Mouse (Mus musculus) lung, adult 2 months (tissue): ENCODE measurements at regions not wholly inside any gene's neighbourhood (a gene's known extent, or its start where the extent isn't known, plus 50 kb on each side); places are given as distances from the start of the nearest gene placed in this dataset.

Experiments used
- DNase-seq: peaks from one replicate; pipeline ENCODE4 v3.0.0; 2022
- H3K4me1 ChIP-seq: fragments of 200-500 bp; 2 replicates; pipeline ENCODE4 v1.6.1; 2011; ENCODE audit warnings: low read length; ENCODE audit not compliant: control insufficient read depth, insufficient read depth
- H3K4me3 ChIP-seq: fragments of 200-500 bp; replicated peaks from 2 replicates; pipeline ENCODE3; 2011; ENCODE audit warnings: low read depth, mild to moderate bottlenecking, control low read depth, low read length; ENCODE audit errors: extremely low read depth
- CTCF ChIP-seq: fragments of 200-500 bp; IDR thresholded peaks from 2 replicates; pipeline ENCODE4 v1.5.1; 2011; ENCODE audit warnings: mild to moderate bottlenecking, low read length, control low read depth; ENCODE audit not compliant: insufficient read depth
- POLR2A ChIP-seq: fragments of 200-500 bp; IDR thresholded peaks from 2 replicates; pipeline ENCODE4 v1.6.1; 2011; ENCODE audit warnings: low read depth, mild to moderate bottlenecking, control low read depth, low read length, borderline replicate concordance; ENCODE audit errors: extremely low read depth
- WGBS: fragments of 180-500 bp; shearing (Covaris S2); methylation state at CpG from one replicate; pipeline ENCODE4 v1.1.7; 2018; 5-methylcytosine and 5-hydroxymethylcytosine counted together

DNA sequence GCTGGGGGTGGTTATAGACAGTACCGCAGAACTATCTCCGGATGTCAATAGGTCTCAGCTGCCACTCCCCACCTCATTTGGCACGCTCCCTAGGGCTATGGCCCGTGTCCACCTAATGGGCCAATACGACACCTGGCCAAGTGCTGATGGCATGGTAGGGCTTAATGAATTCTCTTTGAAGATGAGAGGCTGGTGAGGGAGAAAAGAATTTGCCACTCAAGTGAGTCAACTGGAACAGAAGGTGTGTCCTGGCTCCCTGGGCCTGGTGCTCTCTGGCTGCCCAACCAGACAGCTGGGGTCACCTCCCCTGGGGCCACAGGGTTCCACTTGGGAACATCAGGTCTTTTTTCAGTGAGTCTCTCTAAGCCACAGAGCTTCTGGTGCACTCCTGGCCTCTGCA is 187.7 kb upstream of the Lpp start:
- Histone ChIP-seq H3K4me1 (peaks cover 5% of the 10 kb centered on the region), H3K4me3 (no peak overlapping the region)
- WGBS, result 86% methylated on average over 5 of the region's 5 CpGs
- no peak for TF ChIP-seq CTCF
- no peak for TF ChIP-seq POLR2A
- DNase-seq, result peak; percentile 27

DNA sequence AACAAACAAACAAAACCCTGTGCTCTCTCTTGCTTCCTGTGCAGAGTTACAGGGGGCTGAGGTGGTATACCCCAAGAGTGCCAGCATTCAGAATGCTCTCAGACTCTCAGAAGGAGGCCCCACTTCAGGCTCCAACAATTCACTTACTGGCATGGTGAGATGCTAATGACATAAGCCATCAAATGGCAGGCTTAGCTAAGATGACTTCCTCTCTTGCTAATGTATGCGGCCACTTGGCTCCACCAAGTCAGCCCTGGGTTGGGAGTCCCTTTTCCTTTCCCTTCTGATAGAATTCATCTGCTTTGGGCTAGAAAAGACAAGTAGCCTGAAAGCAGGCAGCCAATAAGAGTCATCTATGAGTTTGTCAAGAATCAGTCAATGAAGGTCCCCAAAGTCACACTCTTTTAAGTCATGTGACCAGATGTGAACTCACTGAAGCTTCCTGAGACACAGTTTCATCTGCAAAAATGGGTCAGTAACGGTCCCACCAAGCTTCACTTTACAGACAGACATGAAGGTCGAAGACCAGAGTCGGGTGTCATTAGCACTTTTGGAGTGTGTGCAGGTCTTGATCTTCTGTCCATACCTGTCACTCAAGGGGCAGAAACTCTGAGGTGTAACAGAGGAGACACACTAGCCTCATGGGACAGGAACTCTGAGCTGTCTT is 189.1 kb upstream of the Lpp start:
- Histone ChIP-seq H3K4me3 (no peak overlapping the region), H3K4me1 (peaks cover 5% of the 10 kb centered on the region)
- WGBS, result 86% methylated on average over 4 of the region's 4 CpGs
- no peak for DNase-seq
- TF ChIP-seq CTCF (no peak), POLR2A (no peak)

DNA sequence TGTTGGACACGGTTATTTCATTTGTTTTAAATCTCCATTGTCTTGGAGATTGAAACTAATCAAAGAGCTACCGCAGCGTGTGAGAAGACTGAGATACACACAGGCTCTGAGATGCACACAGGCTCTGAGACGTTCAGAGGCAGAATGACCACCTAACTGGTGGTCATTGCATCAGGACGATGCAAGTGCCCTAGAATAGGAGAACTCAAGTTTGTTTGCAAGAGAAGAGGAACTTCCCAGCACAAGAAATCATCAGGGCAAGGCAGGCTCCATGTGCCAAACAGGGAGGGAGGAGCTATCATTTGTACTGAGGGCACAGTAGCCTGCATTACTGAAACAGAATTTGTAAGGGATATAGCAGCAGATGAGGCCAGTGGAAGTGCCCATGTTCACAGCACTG is 190.7 kb upstream of the Lpp start:
- Histone ChIP-seq H3K4me1 (peaks cover 3% of the 10 kb centered on the region), H3K4me3 (no peak overlapping the region)
- DNase-seq, result no peak
- TF ChIP-seq POLR2A, result no peak
- no peak for TF ChIP-seq CTCF
- 82% methylated on average over 5 of the region's 5 CpGs for WGBS

DNA sequence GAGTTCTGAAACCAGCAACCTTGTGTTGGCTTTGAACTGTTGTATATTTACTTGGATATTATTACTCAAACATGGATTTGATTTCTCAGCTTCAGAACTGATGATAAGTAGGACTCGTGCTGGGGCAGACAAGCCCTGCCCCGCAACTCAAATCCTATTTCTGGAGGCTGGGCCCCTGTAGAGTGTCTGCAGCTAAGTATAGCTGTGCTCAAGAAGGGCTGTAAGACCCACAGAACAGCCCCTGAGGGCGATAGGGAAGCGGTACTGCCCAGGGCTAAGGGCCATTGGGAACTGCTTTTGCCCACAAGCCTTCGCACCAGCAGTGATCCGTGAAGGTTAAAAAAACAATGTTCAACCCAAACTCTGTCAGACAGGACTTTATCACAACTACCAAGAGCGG is 191.9 kb upstream of the Lpp start:
- DNase-seq, result no peak
- TF ChIP-seq CTCF (no peak), POLR2A (no peak)
- no peak overlapping the region for H3K4me3 ChIP-seq
- no peaks in the 10 kb centered on the region; the same call in 1 of the 2 replicates for H3K4me1 ChIP-seq
- 87% methylated on average over 7 of the region's 7 CpGs for WGBS

DNA sequence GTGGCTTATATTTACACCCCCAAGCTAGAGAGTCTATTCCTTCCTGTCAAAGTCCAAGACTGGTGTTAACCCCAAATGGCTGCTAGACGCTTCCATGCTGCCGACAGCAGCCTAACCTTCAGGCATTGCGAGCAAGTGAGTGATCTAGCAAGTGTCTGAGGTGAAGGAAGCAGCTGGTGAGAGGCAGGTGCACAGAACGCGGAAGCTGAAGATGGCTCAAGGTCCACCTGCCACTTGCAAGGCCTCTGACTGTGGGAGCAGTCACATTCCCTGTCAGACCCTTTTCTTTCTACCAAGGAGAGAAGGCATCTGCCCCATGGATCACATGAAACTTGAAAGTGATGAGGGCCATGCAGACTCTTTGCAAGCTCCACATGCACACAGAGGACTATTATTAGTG is 193.1 kb upstream of the Lpp start:
- Histone ChIP-seq H3K4me3 (no peak overlapping the region), H3K4me1 (no peaks in the 10 kb centered on the region)
- DNase-seq, result no peak
- TF ChIP-seq CTCF (no peak), POLR2A (no peak)
- WGBS, result 90% methylated on average over 5 of the region's 5 CpGs

DNA sequence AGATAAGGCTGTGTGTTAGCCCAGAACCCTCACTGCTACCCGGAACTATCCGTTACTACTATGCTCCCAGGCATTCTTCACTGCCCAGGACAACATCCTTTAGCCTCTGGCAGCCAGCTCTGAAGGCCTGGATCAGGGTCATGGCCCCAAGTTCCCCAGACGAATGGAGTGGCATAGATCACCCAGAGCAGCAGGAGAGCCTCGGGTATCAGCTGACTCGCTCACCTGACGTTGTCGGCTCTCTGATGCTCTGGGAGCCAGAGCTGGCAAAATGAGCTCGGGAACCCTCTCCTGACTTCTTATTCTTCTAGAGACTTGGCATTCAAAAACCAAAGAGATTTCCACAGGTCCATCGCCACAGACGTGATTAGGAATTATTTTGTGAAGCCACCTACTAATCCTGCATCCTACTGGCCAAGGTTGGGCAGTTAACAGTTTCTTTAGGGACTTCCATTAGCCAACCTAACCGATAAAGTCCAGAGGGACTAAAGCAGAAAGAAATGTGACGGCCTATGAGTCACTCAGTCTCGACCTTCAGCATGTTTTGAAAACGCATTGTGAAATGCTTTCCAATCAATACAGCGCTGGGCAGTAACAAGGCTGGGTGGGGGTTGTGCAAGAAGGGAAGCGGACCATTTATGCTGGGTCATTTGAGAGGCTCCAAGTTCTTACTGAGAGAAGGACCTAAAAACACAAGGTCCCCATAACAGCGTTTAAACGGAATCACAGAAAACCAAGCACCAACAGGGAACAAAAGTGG is 193.7 kb upstream of the Lpp start:
- Histone ChIP-seq H3K4me3 (no peak overlapping the region), H3K4me1 (no peaks in the 10 kb centered on the region)
- WGBS, result 80% methylated on average over 18 of the region's 18 CpGs
- TF ChIP-seq POLR2A (no peak), CTCF (no peak)
- DNase-seq, result no peak

DNA sequence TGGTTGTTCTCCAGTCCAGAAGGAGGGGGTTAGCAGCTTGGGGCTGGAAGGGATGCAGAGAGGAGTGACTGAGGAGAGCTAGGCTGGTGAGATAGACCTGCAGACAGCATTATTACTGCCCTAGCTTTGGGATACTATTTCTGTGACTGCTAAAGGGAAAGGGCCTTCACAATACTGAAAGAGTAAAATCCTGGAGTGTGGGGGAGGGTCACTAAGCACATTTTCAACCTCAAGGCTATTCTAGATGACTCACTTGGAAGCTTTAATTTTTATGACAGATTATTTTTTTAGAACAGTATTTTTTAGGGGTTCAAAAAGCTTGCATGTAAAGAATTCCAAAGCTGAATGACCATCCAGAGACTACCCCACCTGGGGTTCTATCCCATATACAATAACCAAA is 195.0 kb upstream of the Lpp start:
- Histone ChIP-seq H3K4me1 (no peaks in the 10 kb centered on the region; the same call in 1 of the 2 replicates), H3K4me3 (no peak overlapping the region)
- TF ChIP-seq CTCF (no peak), POLR2A (no peak)
- DNase-seq, result no peak

DNA sequence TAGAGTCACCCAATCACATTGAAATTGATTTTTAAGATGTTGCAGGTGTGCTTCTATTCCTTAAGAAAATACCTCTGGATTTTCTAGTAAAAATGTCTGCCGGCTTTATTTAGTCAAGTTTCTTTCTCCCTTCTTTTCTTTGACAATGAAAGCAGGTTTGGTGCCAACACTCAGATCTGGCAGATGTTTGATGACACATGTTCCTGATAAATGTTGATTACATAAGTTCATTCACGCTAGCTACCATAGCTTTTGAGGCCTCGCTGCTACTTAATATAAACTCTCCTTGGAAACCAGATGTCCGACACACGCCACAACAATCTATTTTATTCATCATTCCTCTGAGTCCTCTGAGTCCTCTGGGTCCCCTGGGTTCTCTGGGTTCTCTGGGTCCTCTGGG is 195.7 kb upstream of the Lpp start:
- no peak for TF ChIP-seq POLR2A
- no peak for TF ChIP-seq CTCF
- no peaks in the 10 kb centered on the region; the same call in 1 of the 2 replicates for H3K4me1 ChIP-seq
- H3K4me3 ChIP-seq, result no peak overlapping the region
- WGBS, result 67% methylated on average over 5 of the region's 5 CpGs
- DNase-seq, result no peak

DNA sequence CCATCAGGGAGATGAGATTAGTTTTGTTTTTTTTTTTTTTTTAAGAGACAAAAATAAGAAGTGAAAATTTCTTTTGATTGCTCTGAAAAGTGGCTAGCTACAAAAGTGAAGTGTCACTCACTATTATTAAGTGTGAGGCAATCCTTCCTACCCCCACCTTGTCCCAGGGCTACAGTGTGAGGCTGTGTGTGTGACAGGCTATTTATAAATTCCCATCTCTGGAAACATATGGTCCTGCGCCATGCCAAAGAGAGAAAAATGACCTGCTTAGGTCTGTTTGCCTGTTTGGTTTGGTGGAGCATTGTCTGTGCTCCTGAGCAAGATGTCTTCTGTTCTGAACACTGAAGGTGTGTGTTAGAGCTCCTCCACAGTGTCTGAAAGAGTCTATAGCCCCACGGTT is 199.4 kb upstream of the Lpp start:
- Histone ChIP-seq H3K4me3 (no peak overlapping the region), H3K4me1 (no peaks in the 10 kb centered on the region; the same call in 1 of the 2 replicates)
- no peak for DNase-seq
- 46% methylated on average over 2 of the region's 2 CpGs for WGBS
- TF ChIP-seq POLR2A (no peak), CTCF (no peak)

DNA sequence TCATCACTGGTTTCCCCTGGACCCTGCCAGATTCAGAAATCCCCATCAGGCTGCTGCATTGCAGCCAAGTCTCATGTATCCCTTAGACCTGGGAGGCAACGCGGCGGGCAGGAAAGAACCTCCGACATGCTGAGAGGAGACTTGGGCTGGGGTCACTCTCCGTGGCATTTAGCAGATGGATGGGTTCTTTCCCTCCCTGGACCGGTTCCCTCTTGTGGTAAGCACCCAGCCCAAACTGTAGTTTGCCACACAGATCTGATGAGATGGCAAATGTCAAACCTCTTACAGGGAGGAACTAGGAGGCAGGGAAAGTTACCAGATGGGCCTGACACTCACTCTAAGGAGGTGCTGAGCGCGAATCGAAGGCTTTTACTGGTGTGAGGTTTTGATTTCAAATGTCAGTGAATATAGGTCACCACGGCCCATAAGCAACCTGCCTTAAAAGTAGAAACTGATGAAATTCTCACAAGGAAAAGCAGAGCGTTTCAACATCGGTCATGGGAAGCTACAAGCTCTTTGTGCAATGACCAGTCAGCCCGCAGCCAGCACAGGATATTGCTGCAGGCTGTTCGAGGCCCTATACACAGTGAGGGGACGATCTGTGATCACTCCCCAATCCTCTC is 199.9 kb upstream of the Lpp start:
- Histone ChIP-seq H3K4me3 (no peak overlapping the region), H3K4me1 (no peaks in the 10 kb centered on the region; the same call in 1 of the 2 replicates)
- DNase-seq, result no peak
- TF ChIP-seq CTCF, result no peak
- TF ChIP-seq POLR2A, result no peak
- WGBS, result 53% methylated on average over 15 of the region's 15 CpGs

DNA sequence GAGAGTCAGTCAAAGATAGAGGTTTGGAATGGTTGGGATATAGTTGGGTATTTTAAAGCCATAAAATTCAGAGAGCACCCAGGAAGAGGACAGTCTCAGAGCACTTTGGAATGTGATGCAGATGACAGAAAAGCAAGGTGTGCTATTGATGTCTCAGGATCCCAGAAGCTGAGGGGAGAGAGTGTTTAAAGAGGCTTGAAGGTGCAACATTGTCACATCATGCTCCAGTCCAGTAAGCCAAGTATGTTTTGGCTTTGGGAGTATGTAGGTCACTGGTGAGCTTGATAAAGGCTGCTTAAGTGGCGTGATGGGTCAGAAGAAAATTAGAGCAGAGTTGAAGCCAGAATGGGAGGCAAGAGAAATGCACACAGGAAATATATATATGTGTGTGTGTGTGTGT is 201.3 kb upstream of the Lpp start:
- no peak for DNase-seq
- 79% methylated on average over 1 of the region's 1 CpGs for WGBS
- Histone ChIP-seq H3K4me1 (no peaks in the 10 kb centered on the region; the same call in 1 of the 2 replicates), H3K4me3 (no peak overlapping the region)
- no peak for TF ChIP-seq POLR2A
- no peak for TF ChIP-seq CTCF
